Mouse (Mus musculus) heart, postnatal 0 days (tissue): ENCODE measurements around the gene Tifab. TPM values are rescaled to one million over a fixed set of nuclear protein-coding genes. Genes with fewer than 3 reads are reported as not detected.

ENCODE experiments used
- ATAC-seq: fragments of 200-750 bp; cut with Nextera tagmentation; 2 replicates; pipeline ENCODE4 v1.8.0; 2017; ENCODE audit warnings: low read depth, moderate number of reproducible peaks, moderate library complexity; ENCODE audit not compliant: insufficient read depth
- DNase-seq: peaks from one replicate; pipeline ENCODE4 v3.0.0-alpha.2; 2016; ENCODE audit warnings: low spot score
- H3K27ac ChIP-seq: fragments of 300-500 bp; sonication (generic); 2 replicates; pipeline ENCODE4 v1.5.1; 2014; ENCODE audit warnings: low read depth, mild to moderate bottlenecking
- H3K27me3 ChIP-seq: fragments of 300-500 bp; sonication (generic); 2 replicates; pipeline ENCODE4 v1.6.1; 2014; ENCODE audit warnings: low read length, mixed read lengths; ENCODE audit not compliant: control insufficient read depth, insufficient read depth
- H3K36me3 ChIP-seq: fragments of 300-500 bp; sonication (generic); replicated peaks from 2 replicates; pipeline ENCODE4 v1.6.1; 2014; ENCODE audit warnings: low read length, mixed read lengths; ENCODE audit not compliant: control insufficient read depth, insufficient read depth
- H3K4me1 ChIP-seq: fragments of 300-500 bp; sonication (generic); 2 replicates; pipeline ENCODE4 v1.6.1; 2014; ENCODE audit warnings: antibody characterized with exemption; ENCODE audit not compliant: control insufficient read depth, insufficient read depth
- H3K4me2 ChIP-seq: fragments of 300-500 bp; sonication (generic); 2 replicates; pipeline ENCODE4 v1.6.1; 2014; ENCODE audit warnings: low read depth, mild to moderate bottlenecking, low read length, moderate library complexity
- H3K4me3 ChIP-seq: fragments of 300-500 bp; sonication (generic); 2 replicates; pipeline ENCODE4 v1.5.1; 2014; ENCODE audit warnings: low read depth, low read length
- H3K9ac ChIP-seq: fragments of 300-500 bp; sonication (generic); replicated peaks from 2 replicates; pipeline ENCODE4 v1.6.1; 2014; ENCODE audit warnings: low read depth, low read length, mixed read lengths
- H3K9me3 ChIP-seq: fragments of 300-500 bp; sonication (generic); replicated peaks from 2 replicates; pipeline ENCODE4 v1.6.1; 2016; ENCODE audit warnings: low read length; ENCODE audit not compliant: control insufficient read depth
- CTCF ChIP-seq: IDR thresholded peaks from 2 replicates; pipeline ENCODE4 v1.5.1; 2016; ENCODE audit warnings: antibody characterized with exemption, control low read depth, low read depth
- EP300 ChIP-seq: IDR thresholded peaks from 2 replicates; pipeline ENCODE4 v1.6.1; 2016; ENCODE audit warnings: antibody characterized with exemption, low read depth
- WGBS: fragments of 180-500 bp; shearing (Covaris S2); extraction: QIAGEN DNeasy Blood & Tissue Kit; methylation state at CpG from one replicate; pipeline ENCODE4 v1.1.7; 2014; 5-methylcytosine and 5-hydroxymethylcytosine counted together
- polyA plus RNA-seq: library from polyadenylated mRNA; unstranded; fragments of >200 nt; fragmentation: Nextera tagmentation; extraction: Ambion mirVana; gene quantifications from 2 replicates; pipeline ENCODE4 v1.2.1, GENCODE M21; 2015
- total RNA-seq: library from RNA; depleted of rRNA; stranded (reverse); fragments of >200 nt; gene quantifications from 2 replicates; pipeline ENCODE4 v1.2.3, GENCODE M21; 2014; ENCODE audit warnings: low replicate concordance

Gene Tifab
- total and polyA plus RNA-seq, 2 experiments from 2014 or later, result 0.71 TPM; not detected in 1

- Histone ChIP-seq H3K4me2 (peak overlapping the region; percentile 90), H3K9me3 (no peaks in the 10 kb centered on the region), H3K9ac (peak overlapping the region; percentile 98), H3K27ac (peak overlapping the region; percentile 83), H3K4me1 (peaks cover 25% of the 10 kb centered on the region), H3K4me3 (peak overlapping the region; percentile 97), H3K27me3 (no peaks in the 10 kb centered on the region), H3K36me3 (no peaks in the 10 kb centered on the region)
- WGBS, result under 1% methylated on average over 69 of the region's 89 CpGs
- DNase-seq (peak; percentile 77), ATAC-seq (peak; percentile 92)
- TF ChIP-seq EP300, result peak; percentile 37; the same call in 1 of the 2 replicates
- no peak for TF ChIP-seq CTCF
Observed at GRCm38 (mm10) chr13:56135231-56136052, 43.2 kb downstream of the Tifab start.

GRCm38 (mm10) chr13:56134631-56135181, 44.0 kb downstream of the Tifab start:
- peak; percentile 25 for ATAC-seq
- Histone ChIP-seq H3K4me3 (peak overlapping the region; percentile 97), H3K4me1 (peaks cover 25% of the 10 kb centered on the region), H3K4me2 (peak overlapping the region; percentile 90), H3K36me3 (no peaks in the 10 kb centered on the region), H3K27me3 (no peaks in the 10 kb centered on the region), H3K9ac (peak overlapping the region; percentile 98), H3K27ac (peak overlapping the region; percentile 83), H3K9me3 (no peaks in the 10 kb centered on the region)
- TF ChIP-seq EP300, result no peak
- no peak for TF ChIP-seq CTCF
- under 1% methylated on average over 50 of the region's 50 CpGs for WGBS
- DNase-seq, result no peak

- H3K4me1 ChIP-seq, result peaks cover 25% of the 10 kb centered on the region
- H3K4me3 ChIP-seq, result peak overlapping the region; percentile 97
- H3K9ac ChIP-seq, result peak overlapping the region; percentile 98
- H3K9me3 ChIP-seq, result no peaks in the 10 kb centered on the region
- H3K4me2 ChIP-seq, result peak overlapping the region; percentile 90
- H3K27me3 ChIP-seq, result no peaks in the 10 kb centered on the region
- ATAC-seq (no peak), DNase-seq (no peak)
- WGBS, result 60% methylated on average over 5 of the region's 5 CpGs
- no peaks in the 10 kb centered on the region for H3K36me3 ChIP-seq
- H3K27ac ChIP-seq, result no peak overlapping the region
- TF ChIP-seq EP300 (no peak), CTCF (no peak)
Observed at GRCm38 (mm10) chr13:56134031-56134430, 44.7 kb downstream of the Tifab start.

- WGBS, result 50% methylated on average over 7 of the region's 7 CpGs
Observed at GRCm38 (mm10) chr13:56132941-56133340, 45.7 kb downstream of the Tifab start.

GRCm38 (mm10) chr13:56132326-56132936, 46.3 kb downstream of the Tifab start:
- DNase-seq, result no peak
- no peak for ATAC-seq
- H3K4me3 ChIP-seq, result no peak overlapping the region
- peaks cover 10% of the 10 kb centered on the region for H3K36me3 ChIP-seq
- H3K4me2 ChIP-seq, result no peak overlapping the region
- no peak overlapping the region for H3K9ac ChIP-seq
- peaks cover 25% of the 10 kb centered on the region for H3K4me1 ChIP-seq
- TF ChIP-seq EP300 (no peak), CTCF (no peak)
- H3K27ac ChIP-seq, result no peak overlapping the region
- H3K27me3 ChIP-seq, result no peaks in the 10 kb centered on the region
- WGBS, result 61% methylated on average over 11 of the region's 11 CpGs
- no peaks in the 10 kb centered on the region for H3K9me3 ChIP-seq

More at GRCm38 (mm10) chr13:56132941-56133340, 45.7 kb downstream of the Tifab start:
- DNase-seq, result no peak
- H3K27me3 ChIP-seq, result no peaks in the 10 kb centered on the region
- no peak overlapping the region for H3K27ac ChIP-seq
- no peak overlapping the region for H3K4me3 ChIP-seq
- H3K9ac ChIP-seq, result 0 out of 2 replicates have a peak overlapping the region, but pooled peaks have one; percentile 8
- H3K36me3 ChIP-seq, result peaks cover 5% of the 10 kb centered on the region
- peaks cover 25% of the 10 kb centered on the region for H3K4me1 ChIP-seq
- ATAC-seq, result no peak
- no peaks in the 10 kb centered on the region for H3K9me3 ChIP-seq
- peak overlapping the region; percentile 23; the same call in 1 of the 2 replicates for H3K4me2 ChIP-seq
- TF ChIP-seq EP300, result no peak
- TF ChIP-seq CTCF, result no peak
